Mouse (Mus musculus) left cerebral cortex, adult 11 months (tissue): ENCODE measurements at regions not wholly inside any gene's neighbourhood (a gene's known extent, or its start where the extent isn't known, plus 50 kb on each side); places are given as distances from the start of the nearest gene placed in this dataset.
A peak's percentile ranks its signal among the peaks of the same experiment; 100 is the strongest.

Experiments
- DNase-seq: peaks from one replicate; pipeline ENCODE4 v3.0.0; 2022; ENCODE audit warnings: low spot score

DNA sequence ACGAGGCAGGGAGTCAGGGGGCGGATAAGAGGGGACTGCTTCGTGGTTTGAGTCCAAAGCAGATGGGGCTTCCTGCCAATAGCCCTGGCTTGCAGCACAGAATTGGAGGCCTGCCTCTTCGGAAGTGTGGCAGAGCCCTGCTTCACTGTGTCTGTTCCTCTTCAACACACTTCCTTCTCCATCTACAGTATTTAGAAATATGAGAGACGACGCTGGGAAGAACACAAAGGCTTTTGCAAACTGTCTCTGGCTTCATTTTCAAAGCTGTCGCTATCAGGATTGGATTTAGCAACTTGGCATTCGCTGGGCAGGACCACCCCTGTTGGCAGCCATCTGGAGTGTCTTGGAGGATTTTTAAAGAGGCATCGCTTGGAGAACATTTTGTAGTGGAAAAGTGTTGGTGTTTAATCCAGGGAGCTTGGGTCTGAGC is 95.3 kb upstream of the Gm6657 start:
- peak; percentile 68 for DNase-seq

GRCm38 (mm10) chr12:78099761-78100160 is 94.3 kb upstream of the Gm6657 start:
- peak; percentile 23 for DNase-seq

GRCm38 (mm10) chr12:78100756-78101155 is 93.3 kb upstream of the Gm6657 start:
- no peak for DNase-seq

DNA sequence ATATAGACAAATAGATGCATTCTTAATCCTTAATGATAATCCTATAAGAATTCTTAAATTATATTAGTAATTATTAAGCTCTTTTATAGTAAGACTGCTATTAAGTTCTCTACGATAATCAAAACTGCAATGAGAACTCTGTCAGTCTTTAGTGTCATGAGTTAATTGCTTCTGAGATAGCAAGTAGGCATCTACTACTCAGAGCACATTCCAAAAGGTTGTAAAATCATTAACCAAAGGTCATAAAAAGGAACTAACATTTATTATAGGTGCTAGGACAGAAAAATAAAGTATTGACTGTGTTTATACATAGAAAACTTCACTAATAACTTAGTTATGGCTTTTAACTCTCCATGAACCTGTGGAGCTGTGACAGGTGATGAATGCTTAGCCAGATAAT is 84.1 kb upstream of the Gm6657 start:
- no peak for DNase-seq

DNA sequence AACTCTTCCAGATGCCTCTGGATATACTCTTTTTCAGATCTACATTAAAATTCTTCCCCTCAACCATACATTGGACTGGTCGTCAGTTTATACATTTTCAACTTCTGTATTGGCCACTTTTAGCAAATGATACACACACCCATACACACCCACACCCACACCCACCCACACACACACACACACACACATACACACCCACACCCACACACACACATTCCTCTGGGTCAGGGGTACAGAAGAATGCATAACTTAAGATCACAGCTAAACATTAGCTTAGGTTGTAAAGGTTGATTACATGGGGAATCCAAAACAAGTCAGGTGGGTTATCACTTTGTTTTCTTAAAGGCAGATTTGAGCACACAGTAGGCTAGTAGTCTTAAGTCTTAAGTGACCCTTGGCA is 75.9 kb upstream of the Gm6657 start:
- DNase-seq: no peak

- no peak for DNase-seq
These were observed 74.8 kb upstream of the Gm6657 start for GRCm38 (mm10) chr12:78119246-78119645.

DNA sequence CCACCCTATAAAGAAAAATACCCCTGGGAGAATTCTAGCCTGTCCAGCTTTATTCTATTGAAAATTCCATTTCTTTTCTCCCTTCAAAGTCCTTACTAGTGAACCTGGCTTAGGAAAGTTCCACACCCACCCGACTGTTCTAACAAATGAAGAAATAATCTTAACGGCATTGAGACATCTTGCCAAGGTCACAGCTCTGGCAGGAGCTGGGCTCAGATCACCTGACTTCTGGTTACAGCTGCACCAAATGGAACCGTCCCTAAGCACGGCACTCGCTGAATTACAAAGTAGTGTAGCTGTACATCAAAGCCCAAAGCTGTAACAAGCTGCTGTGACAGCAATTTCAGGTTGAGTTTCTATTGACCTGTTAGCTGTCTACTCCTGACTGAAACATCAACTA is 74.2 kb upstream of the Gm6657 start:
- no peak for DNase-seq

DNA sequence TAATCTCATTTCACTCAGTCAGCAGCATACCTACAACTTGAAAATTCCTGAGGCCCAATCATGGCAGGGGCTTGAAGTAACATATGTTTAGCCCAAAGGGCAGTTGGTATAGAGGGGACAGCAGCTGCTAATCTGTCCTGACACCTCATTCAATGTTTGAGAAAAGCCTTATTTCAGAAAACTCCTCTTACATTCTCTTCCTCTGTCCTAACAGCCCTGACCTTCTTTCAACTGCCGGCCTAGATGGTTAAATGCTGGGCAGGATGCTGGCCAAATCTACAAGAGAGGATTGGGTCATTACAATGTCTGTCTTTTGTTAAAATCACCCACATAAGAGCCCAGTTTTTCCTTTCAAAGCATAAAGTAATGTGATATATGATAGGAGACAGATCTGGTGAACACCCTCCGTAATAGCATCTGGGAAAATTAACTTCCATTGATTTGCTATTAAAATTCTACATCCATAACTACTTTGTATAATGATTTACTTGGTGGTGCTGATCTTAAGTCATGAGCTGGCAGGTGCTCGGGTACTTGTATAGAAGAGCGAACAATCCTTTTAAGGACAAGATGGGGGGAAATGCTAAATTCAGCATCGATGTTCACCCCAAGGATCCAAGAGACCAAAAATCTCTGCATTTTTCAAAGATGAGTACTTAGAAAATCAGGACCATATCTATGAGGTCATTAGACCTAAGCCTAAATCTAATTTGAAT is 64.8 kb upstream of the Gm6657 start:
- no peak for DNase-seq

GRCm38 (mm10) chr12:78132016-78132797 is 61.8 kb upstream of the Gm6657 start:
- no peak for DNase-seq

- peak; percentile 26 for DNase-seq
These were observed 60.7 kb upstream of the Gm6657 start for GRCm38 (mm10) chr12:78133341-78133740.

DNA sequence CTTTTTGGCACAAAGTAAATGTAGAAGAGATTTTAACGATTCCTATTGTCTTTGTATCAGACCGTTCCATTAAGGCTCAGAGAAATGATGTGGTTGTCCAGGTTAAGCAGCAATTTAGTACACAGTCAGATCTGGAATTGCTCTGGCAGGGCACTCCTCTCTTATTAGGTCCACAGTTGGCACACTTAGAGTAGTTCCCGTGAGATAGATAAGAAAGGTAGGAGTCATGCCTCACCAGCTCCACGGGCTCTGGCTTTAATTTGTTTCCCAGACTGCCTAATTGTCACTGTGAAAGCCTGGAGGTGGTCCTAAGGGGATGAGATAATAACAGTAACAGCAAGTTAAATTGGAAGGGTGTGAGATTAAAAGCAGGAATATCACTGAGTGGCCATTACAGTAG is 60.1 kb upstream of the Gm6657 start:
- DNase-seq: no peak

- DNase-seq: no peak
These were observed 56.8 kb upstream of the Gm6657 start for GRCm38 (mm10) chr12:78137196-78137595.

DNA sequence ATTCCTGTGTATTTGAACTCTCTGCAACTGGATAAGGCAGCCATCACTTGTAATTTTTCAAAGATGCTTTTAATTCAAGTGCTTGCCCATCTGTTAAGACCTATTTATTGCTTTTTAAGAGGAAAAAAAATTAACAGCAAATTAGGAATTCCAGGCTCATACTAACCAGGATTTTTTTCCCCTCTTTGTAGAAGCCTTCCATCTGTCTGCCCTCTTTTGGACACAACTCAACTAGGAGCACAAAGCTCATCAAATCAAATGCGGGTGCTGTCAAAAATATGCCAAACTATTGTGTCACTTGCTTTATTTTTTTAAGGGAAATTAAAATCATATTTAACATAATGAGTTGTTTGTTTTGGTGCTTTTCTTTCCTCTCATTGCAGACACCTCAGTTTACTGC is 55.6 kb upstream of the Gm6657 start:
- no peak for DNase-seq
